Mouse (Mus musculus): Measurements from ENCODE around the gene Apbb2.

Gene Apbb2

DNA sequence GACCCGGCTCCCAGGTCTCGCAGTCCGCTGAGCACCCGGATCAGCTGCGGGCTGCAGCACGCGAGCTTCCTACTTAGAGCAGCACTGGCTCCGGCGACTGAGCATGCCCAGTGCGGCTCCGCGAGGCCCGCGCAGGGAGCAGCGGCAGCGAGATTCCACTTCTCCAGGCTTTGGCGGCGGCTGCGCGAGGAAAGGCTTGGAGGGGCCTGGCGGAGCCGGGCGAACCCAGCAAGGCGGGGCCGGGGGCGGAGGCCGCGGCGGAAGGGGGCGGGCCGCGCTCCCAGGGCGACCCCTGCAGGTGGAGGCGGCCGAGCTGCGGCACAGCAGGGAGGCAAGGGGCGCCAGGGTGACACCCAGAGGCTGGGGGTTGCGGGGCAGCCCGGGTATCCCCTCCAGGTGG, at the start of gene Apbb2:
TSS of gene Apbb2 (minus strand) at position 188 of the 400 bp plus-strand sequence.
- DNase-seq (ENCODE audit: low spot score in 2 of 2): peak; percentile 27 to 74

GRCm38 (mm10) chr5:66654220-66654619, 35.6 kb upstream of the Apbb2 start:
- no peak for DNase-seq (ENCODE audit: low spot score in 2 of 2)

GRCm38 (mm10) chr5:66647504-66647903, 28.9 kb upstream of the Apbb2 start:
- DNase-seq (ENCODE audit: low spot score in 2 of 2): no peak

- no peak for DNase-seq (ENCODE audit: low spot score in 2 of 2)
These were observed 24.7 kb upstream of the Apbb2 start for GRCm38 (mm10) chr5:66643260-66643659.

- DNase-seq (ENCODE audit: low spot score in 2 of 2): no peak
These were observed 23.6 kb upstream of the Apbb2 start for GRCm38 (mm10) chr5:66642156-66642555.

DNA sequence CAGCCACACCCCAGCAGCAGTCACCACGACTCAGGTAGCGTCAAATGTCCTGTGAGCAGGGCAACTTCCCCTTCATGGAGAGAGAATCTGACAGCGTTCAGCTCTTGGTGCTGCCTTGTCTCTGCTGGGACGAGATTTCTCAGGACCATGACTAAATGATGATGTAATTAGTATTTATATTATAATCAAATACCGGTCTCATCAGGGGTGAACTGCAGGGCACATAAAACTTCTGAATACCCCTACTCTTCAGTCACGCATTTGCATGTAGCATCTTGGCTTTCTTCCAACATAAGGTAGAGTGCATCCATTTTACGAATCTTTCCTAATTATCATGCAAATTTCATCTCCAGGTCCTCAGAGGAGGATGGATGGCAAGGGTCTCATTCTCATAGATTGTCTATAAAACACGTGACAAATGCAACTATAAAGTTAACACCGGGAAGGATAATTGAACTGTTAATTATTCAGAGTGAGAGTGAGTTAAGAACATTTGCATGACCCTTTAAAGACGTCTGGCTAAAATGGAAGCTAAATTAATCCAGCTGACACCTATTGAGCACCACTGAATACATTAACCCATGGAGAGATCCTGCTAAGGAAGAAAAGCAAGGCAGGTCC, 17.0 kb upstream of the Apbb2 start:
- DNase-seq (ENCODE audit: low spot score in 2 of 2): no peak

DNA sequence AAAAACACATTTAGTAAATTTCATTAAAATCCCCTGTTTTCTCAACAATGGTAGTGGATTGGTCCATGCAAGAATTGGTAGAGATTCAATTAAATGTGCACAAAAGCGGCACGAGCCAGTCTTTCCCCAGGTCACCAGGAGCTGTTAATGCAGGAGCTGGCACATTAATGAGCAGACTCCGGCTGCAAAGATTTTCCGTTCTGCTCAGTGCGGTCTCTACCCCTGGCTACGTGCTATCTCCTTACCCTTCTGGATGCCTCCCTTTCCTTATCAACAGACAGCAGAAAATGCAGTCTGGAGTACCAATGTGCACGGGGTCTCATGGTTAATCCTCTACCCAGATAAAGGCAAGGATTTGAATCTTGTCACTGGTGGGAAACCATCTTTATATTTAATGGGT, 9.2 kb upstream of the Apbb2 start:
- DNase-seq (ENCODE audit: low spot score in 2 of 2): no peak

- DNase-seq (ENCODE audit: low spot score in 2 of 2): peak in 1 of 2 experiments; percentile 24
These were observed 1.6 kb upstream of the Apbb2 start for GRCm38 (mm10) chr5:66620191-66620625.

- no peak for DNase-seq (ENCODE audit: low spot score in 2 of 2)
These were observed 1.1 kb upstream of the Apbb2 start for GRCm38 (mm10) chr5:66619675-66620074.

DNA sequence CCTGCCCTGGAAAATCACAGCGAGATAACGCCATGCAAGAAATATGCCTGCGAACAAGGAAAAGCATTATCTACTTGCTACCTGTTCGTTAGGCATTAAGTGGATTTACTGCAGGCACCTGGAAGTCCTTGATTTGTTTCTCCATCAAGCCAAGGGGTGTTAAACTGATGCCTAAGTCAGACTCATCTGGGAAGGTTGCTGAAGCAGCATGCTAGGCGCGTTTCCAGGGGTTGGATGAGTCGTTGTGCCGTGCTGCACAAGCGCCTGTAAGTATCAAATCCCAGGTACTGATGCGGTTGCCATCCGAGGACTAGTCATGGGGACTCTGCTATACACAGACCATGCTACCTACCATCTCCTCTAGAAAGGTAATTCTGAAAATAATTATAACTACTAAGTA, 611 bp upstream of the Apbb2 start:
- DNase-seq (ENCODE audit: low spot score in 2 of 2): no peak

DNA sequence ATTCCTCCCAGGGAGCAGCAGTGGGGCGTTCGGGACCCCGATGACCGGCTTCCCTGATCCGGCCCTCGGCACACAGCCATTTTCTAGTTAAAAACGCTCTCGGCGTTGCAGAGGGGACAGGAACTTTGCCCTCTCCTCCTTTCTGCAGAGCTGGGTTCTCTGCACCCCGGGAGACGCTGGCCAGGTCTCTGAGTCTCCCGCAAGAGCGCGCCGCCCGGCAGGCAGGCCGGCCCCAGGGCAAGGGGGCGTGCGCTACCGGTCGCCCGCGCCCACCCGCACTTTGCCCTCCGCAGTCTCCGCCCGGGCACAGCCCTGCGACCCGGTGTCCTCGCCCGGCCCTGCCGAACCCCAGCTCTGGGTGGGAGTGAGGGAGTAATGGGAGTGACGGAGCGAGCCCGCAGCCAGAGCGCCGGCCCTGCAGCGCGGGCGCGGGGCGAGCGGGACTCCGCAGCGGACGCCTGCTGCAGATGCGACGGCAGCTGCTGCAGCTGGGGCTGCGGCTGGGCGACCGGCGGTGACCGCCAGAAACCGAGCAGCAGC, 593 bp downstream of the Apbb2 start:
- no peak for DNase-seq (ENCODE audit: low spot score in 2 of 2)

DNA sequence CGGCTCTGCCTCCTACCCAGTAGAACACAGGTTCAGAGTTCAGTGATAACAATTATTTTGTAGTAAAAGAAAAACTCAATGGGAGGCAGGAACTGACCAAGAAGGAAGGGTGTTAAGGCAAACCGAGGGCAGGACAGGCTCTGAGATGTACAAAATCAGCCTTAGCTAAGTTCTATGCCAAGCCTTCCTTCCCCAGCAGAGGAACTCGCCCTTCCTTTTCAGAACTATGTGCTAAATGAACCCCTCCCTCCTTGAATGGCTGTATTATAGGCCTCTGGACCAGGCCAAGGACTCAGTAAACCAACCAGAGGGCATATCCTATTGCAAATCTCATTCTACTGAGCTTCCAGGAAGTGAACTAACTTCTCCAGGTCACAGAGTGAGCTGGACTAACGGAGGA, 3.6 kb downstream of the Apbb2 start:
- no peak for DNase-seq (ENCODE audit: low spot score in 2 of 2)

GRCm38 (mm10) chr5:66613725-66614124, 4.9 kb downstream of the Apbb2 start:
- no peak for DNase-seq (ENCODE audit: low spot score in 2 of 2)

- DNase-seq (ENCODE audit: low spot score in 2 of 2): no peak
These were observed 5.6 kb downstream of the Apbb2 start for GRCm38 (mm10) chr5:66612964-66613363.

DNA sequence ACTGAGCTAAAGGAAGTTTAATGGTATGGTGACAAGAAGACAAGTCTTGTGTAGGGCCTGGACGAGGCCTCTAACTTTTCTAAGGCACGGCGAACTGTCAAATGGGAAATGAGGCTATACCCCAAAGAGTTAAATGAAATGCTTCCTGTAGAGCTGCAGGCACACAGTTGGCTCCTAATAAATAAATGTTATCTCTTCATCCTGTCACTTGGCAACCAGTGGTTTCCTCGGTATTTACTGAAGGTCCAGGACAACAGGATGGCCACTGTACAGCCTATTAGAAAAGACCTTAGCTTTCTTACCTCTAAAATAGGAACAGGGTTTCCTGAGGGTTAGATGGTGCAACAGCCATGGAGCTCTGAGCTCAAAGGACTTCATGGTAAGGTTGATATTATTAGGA, 6.7 kb downstream of the Apbb2 start:
- DNase-seq (ENCODE audit: low spot score in 2 of 2): no peak

- DNase-seq (ENCODE audit: low spot score in 2 of 2): no peak
These were observed 7.2 kb downstream of the Apbb2 start for GRCm38 (mm10) chr5:66611361-66611760.

DNA sequence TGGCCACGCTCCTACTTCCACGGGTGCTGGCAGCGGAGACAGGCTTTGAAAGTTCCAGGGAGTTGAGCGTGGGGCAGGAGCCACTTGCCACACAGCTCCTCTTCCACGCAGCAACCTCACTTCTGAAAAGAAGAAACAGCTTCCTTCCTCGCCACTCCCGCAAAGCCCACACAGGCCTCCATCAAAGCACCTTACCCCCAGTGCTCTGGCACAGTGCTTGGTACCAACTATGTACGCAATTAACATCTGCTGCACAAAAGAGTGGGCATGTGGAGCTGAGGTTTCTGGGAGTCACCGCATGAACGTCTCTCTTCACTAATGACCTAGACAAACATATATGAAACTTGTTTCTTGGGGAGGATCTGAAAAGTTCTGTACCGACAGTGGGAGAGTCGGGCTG, 8.3 kb downstream of the Apbb2 start:
- DNase-seq (ENCODE audit: low spot score in 2 of 2): no peak

GRCm38 (mm10) chr5:66609306-66609705, 9.3 kb downstream of the Apbb2 start:
- no peak for DNase-seq (ENCODE audit: low spot score in 2 of 2)

DNA sequence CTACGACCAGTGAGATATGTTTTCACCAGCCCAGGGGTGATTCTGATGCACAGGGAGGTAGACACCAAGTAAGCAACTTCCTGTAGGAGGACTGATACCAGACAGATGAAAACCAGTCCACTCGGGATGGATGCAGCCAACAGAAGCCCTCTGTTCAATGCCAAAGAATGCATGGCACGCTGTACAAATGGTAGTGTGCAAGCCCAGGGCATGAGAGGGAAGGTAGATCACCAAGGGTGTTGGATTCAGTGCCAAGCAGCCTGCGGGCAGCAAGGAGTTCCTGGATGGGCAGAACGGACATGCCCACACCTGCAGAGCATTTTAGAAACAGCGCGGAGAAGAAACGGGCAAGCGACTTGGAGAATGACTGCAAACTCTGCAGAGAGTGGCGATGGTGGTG, 10.8 kb downstream of the Apbb2 start:
- no peak for DNase-seq (ENCODE audit: low spot score in 2 of 2)

DNA sequence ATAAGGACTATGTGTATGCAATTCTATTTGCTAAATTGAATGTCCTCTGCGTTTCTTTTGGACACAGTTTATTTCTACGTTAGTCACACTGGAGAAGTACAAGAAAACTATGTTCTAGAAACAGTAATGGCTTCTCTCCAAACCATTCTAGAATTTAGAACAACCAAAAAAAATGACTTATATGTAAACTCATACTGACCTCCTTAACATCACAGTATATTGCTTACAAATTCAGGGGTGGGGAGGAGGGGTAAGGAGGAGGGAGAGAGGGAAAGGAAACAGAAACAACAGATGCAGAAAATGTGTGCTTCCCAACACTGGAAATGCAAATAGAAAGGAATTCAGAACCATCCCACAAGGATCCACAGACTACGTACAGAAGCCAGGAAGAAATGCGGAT, 11.4 kb downstream of the Apbb2 start:
- no peak for DNase-seq (ENCODE audit: low spot score in 2 of 2)

- no peak for DNase-seq (ENCODE audit: low spot score in 2 of 2)
These were observed 12.9 kb downstream of the Apbb2 start for GRCm38 (mm10) chr5:66605636-66606035.

- no peak for DNase-seq (ENCODE audit: low spot score in 2 of 2)
These were observed 14.2 kb downstream of the Apbb2 start for GRCm38 (mm10) chr5:66604423-66604822.

DNA sequence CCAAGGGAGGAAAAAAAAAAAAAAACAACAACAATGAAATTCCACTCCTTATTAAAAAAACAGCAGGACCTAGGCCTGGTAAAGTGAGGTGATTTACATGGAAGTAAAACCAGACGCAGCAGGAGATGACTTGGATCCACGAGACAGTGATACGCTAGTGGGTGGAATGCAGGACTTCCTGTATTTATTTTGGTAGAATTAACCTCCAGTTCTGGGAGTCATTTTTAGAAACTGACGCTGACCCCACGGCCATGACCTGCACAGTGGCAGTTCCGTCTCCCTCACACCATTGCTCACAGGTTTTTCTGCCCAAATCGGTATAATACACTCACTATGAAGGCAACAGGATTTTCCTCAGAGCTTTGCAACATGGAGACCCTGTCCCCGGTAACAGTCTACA, 14.8 kb downstream of the Apbb2 start:
- no peak for DNase-seq (ENCODE audit: low spot score in 2 of 2)

- no peak for DNase-seq (ENCODE audit: low spot score in 2 of 2)
These were observed 15.4 kb downstream of the Apbb2 start for GRCm38 (mm10) chr5:66603223-66603622.
